Mouse (Mus musculus) small intestine, adult 2 months (tissue): ENCODE data around the gene Sh3bp1. TPM values are rescaled to one million over a fixed set of nuclear protein-coding genes. Genes with fewer than 3 reads are reported as not detected.
A peak's percentile ranks its signal among the peaks of the same experiment; 100 is the strongest.

Experiments used
- H3K27ac ChIP-seq: fragments of 200-500 bp; 2 replicates; pipeline ENCODE4 v1.5.1; 2012; ENCODE audit warnings: low read depth, low read length, control low read depth, inconsistent platforms; ENCODE audit not compliant: insufficient read depth
- H3K27me3 ChIP-seq: fragments of 200-500 bp; 2 replicates; pipeline ENCODE4 v1.6.1; 2012; ENCODE audit warnings: mild to moderate bottlenecking, moderate library complexity, low read length, inconsistent platforms; ENCODE audit not compliant: control insufficient read depth, insufficient read depth
- H3K36me3 ChIP-seq: fragments of 200-500 bp; 2 replicates; pipeline ENCODE4 v1.6.1; 2012; ENCODE audit warnings: mild to moderate bottlenecking, low read length, control low read depth, inconsistent platforms; ENCODE audit not compliant: control insufficient read depth, insufficient read depth
- H3K4me1 ChIP-seq: fragments of 200-500 bp; 2 replicates; pipeline ENCODE4 v1.6.1; 2012; ENCODE audit warnings: low read length, inconsistent platforms, mixed read lengths; ENCODE audit not compliant: control insufficient read depth, insufficient read depth, insufficient read length
- H3K4me3 ChIP-seq: fragments of 200-500 bp; 2 replicates; pipeline ENCODE4 v1.5.1; 2012; ENCODE audit warnings: low read depth, mild to moderate bottlenecking, control low read depth, inconsistent platforms, low read length, moderate library complexity
- CTCF ChIP-seq: fragments of 200-500 bp; IDR thresholded peaks from 2 replicates; pipeline ENCODE4 v1.5.1; 2012; ENCODE audit warnings: low read depth, mild to moderate bottlenecking, control low read depth, inconsistent platforms, low read length, moderate library complexity, mixed read lengths; ENCODE audit not compliant: insufficient replicate concordance, insufficient read length; ENCODE audit errors: extremely low read depth
- POLR2A ChIP-seq: fragments of 200-500 bp; IDR thresholded peaks from 2 replicates; pipeline ENCODE4 v1.6.1; 2012; ENCODE audit warnings: low read depth, mild to moderate bottlenecking, control low read depth, inconsistent platforms, low read length, moderate library complexity
- WGBS: fragments of 180-500 bp; shearing (Covaris S2); methylation state at CpG from one replicate; pipeline ENCODE4 v1.1.7; 2018; 5-methylcytosine and 5-hydroxymethylcytosine counted together
- polyA plus RNA-seq: library from polyadenylated mRNA; depleted of rRNA; stranded (reverse); fragments of >200 nt; gene quantifications from 2 replicates; pipeline ENCODE4 v1.2.3, GENCODE M21; 2012

Sh3bp1 gene
- polyA plus RNA-seq, 1 experiment: 48.8 TPM

DNA sequence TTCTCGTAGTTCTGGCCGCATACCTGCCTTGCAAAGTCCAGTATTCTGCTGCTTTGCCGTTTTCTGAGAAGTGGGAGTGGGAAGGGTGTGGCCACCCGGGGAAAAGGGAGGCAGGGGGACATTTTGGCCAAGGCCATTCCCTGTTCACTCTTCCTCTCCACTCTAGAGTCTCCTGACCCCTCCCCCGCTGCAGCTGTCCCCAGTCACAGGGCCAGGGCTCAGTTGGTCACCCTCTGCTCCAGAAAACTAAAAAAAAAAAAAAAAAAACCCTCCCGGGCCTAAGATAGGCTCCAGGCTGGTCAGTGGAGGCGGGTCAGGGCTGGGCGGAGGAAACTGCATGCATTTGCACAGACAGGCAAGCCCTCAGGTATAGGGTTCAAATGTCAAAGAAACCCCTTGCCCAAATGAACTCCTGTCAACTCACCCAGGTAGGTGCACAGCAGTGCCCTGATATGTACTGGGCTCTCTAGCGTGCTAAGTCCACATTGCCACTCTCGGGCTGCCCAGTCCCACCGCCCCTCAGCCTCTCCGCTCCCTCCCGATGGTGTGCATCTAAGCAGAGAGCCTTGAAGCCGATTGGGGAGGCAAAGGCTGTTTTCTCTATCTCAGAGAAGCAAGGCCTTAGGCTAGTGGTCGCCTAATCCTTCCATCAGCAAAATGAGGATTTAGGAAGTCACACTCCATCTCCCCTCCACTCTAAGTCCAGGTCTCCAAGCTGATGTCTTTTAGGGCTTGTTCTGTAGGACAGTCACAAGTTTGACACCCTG is 27.6 kb downstream of the Sh3bp1 start:
- 30% methylated on average over 15 of the region's 15 CpGs for WGBS
- H3K27me3 ChIP-seq: no peaks in the 10 kb centered on the region
- H3K27ac ChIP-seq: peak overlapping the region; percentile 35
- peak overlapping the region; percentile 42 for H3K4me3 ChIP-seq
- peaks cover 19% of the 10 kb centered on the region for H3K4me1 ChIP-seq
- no peaks in the 10 kb centered on the region for H3K36me3 ChIP-seq
- TF ChIP-seq CTCF: no peak
- TF ChIP-seq POLR2A: no peak

DNA sequence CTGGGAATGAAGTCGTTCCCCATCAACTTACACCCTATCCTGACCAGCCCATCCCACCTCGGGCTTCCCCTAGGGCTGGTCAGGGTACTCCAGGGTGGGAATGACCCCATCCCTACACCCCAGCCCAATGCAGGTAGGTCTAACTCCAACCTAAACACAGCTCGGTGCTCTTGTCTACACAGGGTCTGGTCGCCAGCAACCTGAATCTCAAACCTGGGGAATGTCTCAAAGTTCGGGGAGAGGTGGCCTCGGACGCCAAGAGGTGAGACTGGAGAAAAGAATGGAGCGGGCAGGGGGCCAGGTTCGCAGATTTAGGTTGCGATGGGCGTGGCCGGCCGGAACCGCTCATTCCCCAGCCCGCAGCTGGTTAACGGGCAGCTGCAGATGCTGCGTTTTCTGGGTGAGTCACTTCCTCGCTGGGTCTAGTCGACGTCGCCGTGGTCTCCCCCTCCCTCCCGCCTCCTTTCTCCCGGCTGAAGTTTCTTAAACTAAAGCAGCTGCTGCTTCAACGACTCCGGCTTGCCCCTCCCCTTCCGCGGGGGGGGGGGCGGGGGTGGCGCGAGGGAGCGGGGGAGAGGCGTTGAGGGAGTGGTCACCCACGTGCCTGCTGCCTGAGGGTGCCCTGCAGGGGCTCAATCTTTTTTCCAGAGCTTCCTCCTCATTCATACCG is 28.4 kb downstream of the Sh3bp1 start:
- peak overlapping the region; percentile 42 for H3K4me3 ChIP-seq
- peaks cover 18% of the 10 kb centered on the region for H3K4me1 ChIP-seq
- H3K36me3 ChIP-seq: no peaks in the 10 kb centered on the region
- WGBS: under 1% methylated on average over 30 of the region's 35 CpGs
- TF ChIP-seq CTCF (no peak), POLR2A (no peak)
- H3K27me3 ChIP-seq: no peaks in the 10 kb centered on the region
- peak overlapping the region; percentile 23; the same call in 1 of the 2 replicates for H3K27ac ChIP-seq

DNA sequence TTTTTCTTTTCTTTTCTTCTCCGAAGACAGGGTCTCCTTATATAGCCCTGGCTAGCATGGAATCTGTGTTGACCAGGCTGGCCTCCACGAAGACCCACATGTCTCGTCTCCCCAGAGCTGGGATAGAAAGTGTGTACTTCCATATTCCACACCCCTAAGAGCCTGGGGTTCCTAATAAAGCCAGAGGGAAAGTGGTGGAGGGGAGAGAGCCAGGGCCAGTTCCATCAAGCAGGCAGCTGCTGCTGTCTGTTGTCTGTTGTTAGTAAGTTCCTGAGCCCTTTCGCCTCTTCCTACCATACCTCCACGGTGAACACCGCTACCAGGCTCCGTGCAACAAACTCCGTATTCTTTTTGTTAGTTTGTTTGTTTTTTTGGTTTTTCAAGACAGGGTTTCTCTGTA is 29.0 kb downstream of the Sh3bp1 start:
- no peak overlapping the region for H3K4me3 ChIP-seq
- no peak for TF ChIP-seq CTCF
- no peaks in the 10 kb centered on the region for H3K36me3 ChIP-seq
- 51% methylated on average over 8 of the region's 8 CpGs for WGBS
- H3K27me3 ChIP-seq: no peaks in the 10 kb centered on the region
- H3K27ac ChIP-seq: peak overlapping the region; percentile 5; the same call in 1 of the 2 replicates
- H3K4me1 ChIP-seq: peaks cover 12% of the 10 kb centered on the region

DNA sequence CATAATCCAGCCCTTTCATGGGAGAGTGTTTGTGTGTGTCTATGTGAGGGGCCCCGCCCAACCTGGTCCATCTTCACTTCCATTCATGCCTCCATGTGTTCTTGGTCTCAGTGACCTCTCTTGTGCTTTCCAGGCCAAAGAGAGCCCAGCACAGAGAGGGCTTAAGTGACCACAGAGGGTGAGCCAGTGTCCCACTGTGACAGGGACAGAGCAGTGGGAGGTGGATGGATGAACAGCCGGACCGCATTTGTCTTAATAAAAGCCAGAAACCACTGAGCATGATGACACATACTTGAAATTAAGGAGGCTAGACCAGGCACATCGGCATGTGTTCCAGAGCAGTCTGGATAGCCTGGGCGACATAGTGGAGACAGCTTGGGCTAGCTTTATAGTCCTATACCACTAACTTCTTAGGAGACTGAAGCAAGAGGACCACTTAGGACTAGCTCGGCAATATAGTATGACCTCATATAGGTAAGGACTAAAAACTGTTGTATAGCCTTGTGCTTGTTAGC is 30.7 kb downstream of the Sh3bp1 start:
- WGBS: 90% methylated on average over 6 of the region's 6 CpGs
- Histone ChIP-seq H3K4me1 (peaks cover 9% of the 10 kb centered on the region), H3K4me3 (no peak overlapping the region), H3K27me3 (no peaks in the 10 kb centered on the region), H3K36me3 (no peaks in the 10 kb centered on the region), H3K27ac (no peak overlapping the region)
- no peak for TF ChIP-seq POLR2A
- TF ChIP-seq CTCF: no peak

DNA sequence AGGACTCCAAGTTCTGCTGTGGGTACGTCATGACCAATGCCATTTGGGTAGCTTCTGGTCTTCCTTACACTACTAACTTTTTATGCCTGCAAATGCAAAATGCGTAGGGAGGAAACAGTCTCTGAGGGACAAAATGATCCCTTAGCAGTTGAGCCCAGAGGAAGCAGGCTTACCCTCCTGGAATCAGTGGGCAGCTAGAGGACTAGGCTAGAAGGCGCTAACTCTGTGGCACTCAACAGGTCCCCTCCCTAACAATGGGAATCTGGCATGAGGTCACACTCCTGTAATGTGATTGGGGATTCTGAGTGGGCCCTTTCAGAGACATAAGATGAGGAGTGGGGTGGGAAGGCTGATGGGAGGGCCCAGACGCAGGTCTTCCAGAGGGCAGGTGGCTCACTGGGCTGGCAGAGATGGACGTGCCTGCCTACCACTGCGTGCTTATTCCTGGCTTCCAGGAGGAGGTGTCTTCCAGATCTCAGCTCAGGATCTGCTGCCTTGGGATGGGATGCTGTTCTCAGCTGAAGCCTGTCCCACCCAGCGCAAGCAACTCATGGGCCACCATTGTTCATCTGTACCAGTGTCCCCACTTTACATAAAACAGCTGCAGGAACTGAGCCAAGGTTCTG is 31.3 kb downstream of the Sh3bp1 start:
- Histone ChIP-seq H3K27me3 (no peaks in the 10 kb centered on the region), H3K4me3 (no peak overlapping the region), H3K36me3 (no peaks in the 10 kb centered on the region), H3K4me1 (peaks cover 8% of the 10 kb centered on the region), H3K27ac (no peak overlapping the region)
- WGBS: 94% methylated on average over 7 of the region's 7 CpGs
- no peak for TF ChIP-seq CTCF
- no peak for TF ChIP-seq POLR2A

DNA sequence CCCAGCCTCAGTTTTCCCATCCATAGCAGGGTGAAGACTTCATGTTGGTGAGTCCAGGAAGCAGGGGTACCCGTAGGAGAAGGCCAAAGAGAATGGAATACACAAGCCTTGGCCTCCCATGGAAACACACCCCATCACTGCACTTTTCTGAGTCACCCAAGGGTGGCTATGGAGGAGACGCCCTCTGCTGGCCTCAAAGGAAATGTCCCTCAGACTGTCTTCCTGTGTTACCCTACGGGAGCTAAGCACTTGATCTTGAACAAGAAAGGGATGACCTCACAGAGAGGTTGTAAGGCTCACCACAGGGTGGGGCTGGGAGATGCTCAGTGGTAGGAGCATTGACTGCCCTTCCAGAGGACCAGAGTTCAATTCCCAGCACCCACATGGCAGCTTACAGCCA is 32.0 kb downstream of the Sh3bp1 start:
- Histone ChIP-seq H3K4me1 (peaks cover 5% of the 10 kb centered on the region; the same call in 1 of the 2 replicates), H3K36me3 (no peaks in the 10 kb centered on the region), H3K27me3 (no peaks in the 10 kb centered on the region), H3K4me3 (no peak overlapping the region), H3K27ac (no peak overlapping the region)
- WGBS: under 1% methylated on average over 3 of the region's 3 CpGs
- peak; percentile 77; the same call in 1 of the 2 replicates for TF ChIP-seq CTCF
- no peak for TF ChIP-seq POLR2A
